Mouse (Mus musculus) cortical plate, adult 2 months (tissue): Measurements from ENCODE around the gene Cys1. TPM values are rescaled to one million over a fixed set of nuclear protein-coding genes. Genes with fewer than 3 reads are reported as not detected.

ENCODE experiments used
- H3K27ac ChIP-seq: fragments of 200-500 bp; 2 replicates; pipeline ENCODE4 v1.5.1; 2012; ENCODE audit warnings: low read length, control low read depth, inconsistent platforms; ENCODE audit not compliant: insufficient read depth
- H3K4me1 ChIP-seq: fragments of 200-500 bp; 2 replicates; pipeline ENCODE4 v1.6.1; 2011; ENCODE audit warnings: low read length; ENCODE audit not compliant: control insufficient read depth, insufficient read depth
- H3K4me3 ChIP-seq: fragments of 200-500 bp; 2 replicates; pipeline ENCODE4 v1.5.1; 2011; ENCODE audit warnings: mild to moderate bottlenecking, low read length, control low read depth; ENCODE audit not compliant: insufficient read depth
- CTCF ChIP-seq: fragments of 200-500 bp; IDR thresholded peaks from 2 replicates; pipeline ENCODE4 v1.5.1; 2011; ENCODE audit warnings: mild to moderate bottlenecking, control low read depth, low read length; ENCODE audit not compliant: insufficient read depth; ENCODE audit errors: extremely low read depth
- POLR2A ChIP-seq: fragments of 200-500 bp; IDR thresholded peaks from 2 replicates; pipeline ENCODE4 v1.6.1; 2011; ENCODE audit warnings: mild to moderate bottlenecking, low read length, control low read depth; ENCODE audit not compliant: insufficient read depth; ENCODE audit errors: extremely low read depth
- polyA plus RNA-seq: library from polyadenylated mRNA; depleted of rRNA; stranded (reverse); fragments of >200 nt; gene quantifications from 2 replicates; pipeline ENCODE4 v1.2.3, GENCODE M21; 2012

The Cys1 gene
- polyA plus RNA-seq, 1 experiment: 13.7 TPM

DNA sequence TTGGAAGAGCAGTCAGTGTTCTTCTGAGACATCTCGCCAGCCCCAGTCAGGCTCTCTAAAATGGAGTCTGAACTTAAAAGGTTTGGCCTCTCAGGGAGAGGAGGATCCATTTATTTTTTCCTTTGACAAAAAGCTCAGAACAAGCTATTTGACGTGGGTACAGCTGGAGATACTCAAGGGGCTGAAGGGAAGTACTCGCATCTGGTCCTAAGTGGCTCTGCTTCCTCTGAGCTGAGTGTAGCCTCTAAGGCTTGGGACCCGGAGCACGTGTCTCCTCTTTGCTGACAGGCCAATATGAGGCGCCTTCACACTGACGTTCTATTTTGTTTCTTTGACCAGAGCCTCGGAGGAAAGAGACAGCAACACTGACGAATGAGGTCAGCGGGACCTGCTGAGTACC, 18.0 kb upstream of the Cys1 start:
- TF ChIP-seq POLR2A (no peak), CTCF (no peak)
- Histone ChIP-seq H3K27ac (no peak overlapping the region), H3K4me1 (no peaks in the 10 kb centered on the region)

DNA sequence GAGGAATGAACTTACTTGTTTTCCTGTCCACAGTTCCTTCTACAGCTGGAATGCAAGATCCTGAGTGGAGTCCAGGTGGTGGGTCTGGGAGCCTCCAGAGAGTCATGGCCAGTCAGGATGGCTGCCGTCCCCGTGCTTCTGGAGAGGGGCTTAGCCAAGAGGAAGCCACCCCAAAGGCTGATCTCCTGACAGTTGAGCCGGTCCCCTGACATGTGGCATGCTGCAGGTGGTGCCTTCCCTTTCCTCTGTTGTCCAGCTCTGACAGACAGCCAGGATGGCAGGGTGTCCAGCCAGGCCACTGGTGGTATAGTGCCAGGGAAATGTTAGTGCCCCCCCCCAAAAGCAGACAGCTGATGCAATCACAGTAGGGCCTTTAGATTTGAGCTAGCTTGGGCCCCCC, 16.9 kb upstream of the Cys1 start:
- no peak overlapping the region for H3K27ac ChIP-seq
- TF ChIP-seq POLR2A (no peak), CTCF (no peak)
- no peak overlapping the region for H3K4me3 ChIP-seq
- H3K4me1 ChIP-seq: no peaks in the 10 kb centered on the region

More for the DNA sequence above, 18.0 kb upstream of the Cys1 start:
- no peak overlapping the region for H3K4me3 ChIP-seq

DNA sequence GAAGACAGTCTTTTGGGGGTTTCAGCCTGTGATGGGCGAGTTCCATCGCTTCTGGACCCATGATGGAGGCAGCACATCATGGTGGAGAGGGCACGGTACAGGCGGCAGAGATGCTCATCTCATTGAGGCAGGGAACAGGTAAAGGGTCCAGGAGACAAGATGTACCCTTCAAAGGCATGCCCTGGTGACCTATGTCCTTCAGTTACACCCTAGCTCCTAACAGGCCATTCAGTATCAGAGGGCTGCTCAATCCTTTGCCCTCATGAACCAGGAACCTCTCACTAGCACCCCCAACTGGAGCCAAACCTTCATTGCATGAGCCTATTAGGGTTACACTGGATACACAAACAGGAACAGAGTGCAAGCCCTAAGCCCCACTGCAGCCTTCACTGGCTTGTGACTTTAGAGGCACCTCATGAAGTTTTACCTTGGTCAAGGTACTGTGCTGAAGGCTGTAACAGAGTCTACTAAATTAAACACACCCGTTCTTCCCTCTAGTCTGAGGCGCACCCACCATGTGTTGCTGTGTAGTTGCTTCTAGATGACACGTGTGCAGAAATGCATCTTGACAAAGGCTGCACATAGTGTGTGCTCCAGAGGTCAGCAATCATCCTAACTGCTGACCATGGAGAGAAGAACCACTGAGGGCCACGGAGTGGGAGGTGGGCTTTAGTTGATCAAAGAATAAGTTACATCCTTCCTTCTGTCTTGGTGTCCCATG, 16.0 kb upstream of the Cys1 start:
- no peak overlapping the region for H3K27ac ChIP-seq
- TF ChIP-seq POLR2A (no peak), CTCF (no peak)
- H3K4me1 ChIP-seq: no peaks in the 10 kb centered on the region

DNA sequence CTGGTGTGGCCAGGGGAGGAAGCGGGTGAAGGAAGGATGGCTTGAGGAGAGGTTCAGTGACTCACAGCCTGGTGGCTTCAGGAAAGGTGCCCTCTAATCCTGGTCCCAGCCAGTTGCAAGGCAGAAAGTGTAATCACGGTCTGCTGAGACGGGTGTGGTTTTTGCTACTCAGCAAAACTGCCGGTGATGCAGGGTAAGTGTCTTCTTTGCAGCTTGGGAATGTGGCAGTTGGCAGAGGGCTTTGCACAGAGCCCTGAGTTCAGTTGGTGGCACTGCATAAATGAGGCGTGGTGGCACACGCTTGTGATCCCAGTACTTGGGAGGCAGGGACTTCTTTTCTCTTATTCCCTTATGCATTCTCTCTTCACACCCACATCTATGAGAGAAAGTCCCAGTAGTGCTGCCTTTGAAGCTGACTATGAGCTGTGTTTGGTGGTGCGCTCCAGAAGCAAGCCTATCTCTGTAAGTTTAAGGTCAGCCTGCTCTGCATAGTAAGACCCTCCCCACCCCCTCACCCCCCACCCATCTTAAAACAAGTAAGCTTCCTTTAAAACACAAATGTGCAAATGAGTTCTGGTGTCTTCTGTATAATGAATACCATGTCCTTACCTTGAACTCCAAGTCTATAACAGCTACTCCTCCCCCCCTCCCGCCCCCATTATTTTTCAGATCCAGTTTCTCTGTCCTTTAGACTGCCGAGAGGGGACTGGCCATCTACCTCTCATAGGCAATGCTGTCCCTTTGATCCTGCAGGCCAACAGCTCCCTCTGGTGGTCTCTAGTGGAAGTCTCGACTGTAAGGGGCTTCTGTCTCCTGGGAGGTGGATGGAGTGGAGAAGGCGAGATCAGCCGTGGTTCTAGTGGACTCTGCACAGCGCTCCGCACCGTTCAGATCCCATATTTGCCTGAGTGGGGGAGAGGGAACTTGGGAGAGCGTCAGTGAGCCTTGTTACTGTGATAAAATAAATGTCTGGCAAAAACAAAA, 15.2 kb upstream of the Cys1 start:
- Histone ChIP-seq H3K4me3 (no peak overlapping the region), H3K27ac (no peak overlapping the region), H3K4me1 (no peaks in the 10 kb centered on the region)
- peak; percentile 96 for TF ChIP-seq CTCF
- no peak for TF ChIP-seq POLR2A

More for the DNA sequence above, 16.0 kb upstream of the Cys1 start:
- H3K4me3 ChIP-seq: no peak overlapping the region

DNA sequence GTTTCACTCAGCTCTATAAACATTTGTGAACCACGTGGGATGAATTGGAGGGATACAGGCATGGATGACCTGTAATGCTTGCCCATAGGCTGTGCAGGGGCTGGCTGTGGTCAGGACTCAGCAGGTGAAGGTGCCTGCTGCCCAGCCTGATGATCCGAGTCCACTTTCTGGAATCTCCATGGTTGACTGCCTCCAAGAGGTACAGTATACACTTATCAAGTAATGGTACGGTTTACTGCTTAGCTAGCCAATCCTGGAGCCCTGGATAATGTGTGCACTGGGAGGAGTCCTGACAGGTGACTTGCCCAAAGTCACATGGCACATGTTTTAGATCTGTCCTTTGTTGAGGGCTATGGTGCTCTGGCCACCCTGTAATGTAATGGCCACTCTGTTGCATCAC, 8.7 kb upstream of the Cys1 start:
- TF ChIP-seq CTCF: no peak
- no peak for TF ChIP-seq POLR2A

DNA sequence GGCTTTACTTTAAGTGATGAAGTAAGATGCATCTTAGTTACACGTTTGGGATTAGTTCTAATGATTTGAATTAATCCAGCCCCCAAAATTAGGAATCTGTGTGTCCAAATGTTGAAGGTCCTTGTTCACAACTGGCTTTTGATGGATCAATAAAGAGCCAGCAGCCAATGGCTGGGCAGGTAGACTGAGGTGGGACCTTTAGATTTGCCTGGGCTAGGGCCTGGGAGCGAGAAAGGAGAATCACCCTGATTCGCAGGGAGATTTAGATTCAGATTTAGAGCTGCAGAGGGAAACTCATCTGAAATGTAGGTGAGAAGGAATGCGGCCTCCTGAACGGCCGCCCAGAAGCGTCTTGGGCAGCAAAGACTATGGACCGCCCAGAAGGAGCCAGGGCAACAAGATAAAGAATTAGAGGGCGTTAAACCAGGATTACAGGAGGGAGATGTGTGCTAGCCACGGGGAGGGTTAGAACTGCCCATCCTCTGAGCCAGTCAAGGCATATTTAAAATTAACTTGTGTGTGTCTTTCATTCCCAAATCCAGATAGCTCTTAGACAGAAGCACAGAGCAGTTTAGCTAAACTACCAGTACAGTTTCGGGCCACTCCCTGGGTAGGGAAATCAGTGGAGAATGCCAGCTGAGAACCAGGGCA, 5.2 kb upstream of the Cys1 start:
- Histone ChIP-seq H3K4me1 (peaks cover 2% of the 10 kb centered on the region), H3K27ac (no peak overlapping the region), H3K4me3 (no peak overlapping the region)
- TF ChIP-seq CTCF: no peak
- no peak for TF ChIP-seq POLR2A

More for the DNA sequence above, 8.7 kb upstream of the Cys1 start:
- Histone ChIP-seq H3K27ac (no peak overlapping the region), H3K4me1 (no peaks in the 10 kb centered on the region), H3K4me3 (no peak overlapping the region)

DNA sequence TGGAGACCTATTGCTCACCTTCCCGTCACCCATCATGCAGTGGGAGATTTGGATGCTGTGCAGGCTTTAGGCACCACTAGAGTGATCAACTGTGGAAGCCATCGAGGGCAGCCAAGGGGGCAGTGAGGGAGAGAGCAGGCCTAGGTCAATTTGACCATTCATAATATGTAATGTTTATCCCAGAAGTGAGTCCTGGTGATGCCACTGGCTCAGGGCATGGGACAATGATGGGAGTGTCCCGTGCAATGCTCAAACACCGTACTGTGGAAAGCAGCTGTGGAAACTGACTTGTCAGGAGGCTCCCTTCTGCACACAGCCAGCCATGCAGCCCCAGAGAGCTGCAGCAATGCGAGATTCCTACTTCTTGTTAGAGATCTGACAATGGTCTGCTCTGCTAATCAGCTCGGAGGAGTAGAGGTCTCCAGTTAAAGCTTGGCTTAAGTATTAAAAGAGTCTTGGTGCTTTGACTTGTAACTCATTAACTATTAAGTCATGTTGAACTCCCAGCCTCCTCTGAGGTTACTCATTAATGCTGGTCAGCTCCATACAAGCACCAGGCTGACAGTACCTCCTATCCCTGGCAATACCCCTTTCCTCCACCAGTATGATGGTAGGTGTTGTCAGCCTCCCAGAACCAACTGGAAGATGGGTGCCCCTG, 4.6 kb upstream of the Cys1 start:
- no peak overlapping the region for H3K27ac ChIP-seq
- H3K4me3 ChIP-seq: no peak overlapping the region
- H3K4me1 ChIP-seq: peaks cover 4% of the 10 kb centered on the region
- TF ChIP-seq CTCF: no peak
- TF ChIP-seq POLR2A: no peak

DNA sequence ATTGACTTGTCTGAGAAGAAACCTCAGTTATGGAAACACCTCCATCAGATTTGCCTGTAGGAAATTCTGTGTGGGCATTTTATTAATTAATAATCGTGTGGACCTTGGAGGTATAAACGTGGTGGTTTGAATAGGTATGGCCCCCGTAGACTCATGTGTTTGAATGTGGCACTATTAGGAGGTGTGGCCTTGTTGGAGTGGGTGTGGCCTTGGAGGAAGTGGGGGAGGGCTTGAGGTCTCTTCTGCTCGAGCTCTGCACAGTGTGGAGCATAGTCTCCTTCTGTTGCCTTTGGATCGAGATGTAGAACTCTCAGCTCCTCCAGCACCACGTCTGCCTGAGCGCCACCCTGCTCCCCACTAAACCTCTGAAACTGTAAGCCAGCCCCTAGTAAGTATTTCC, 1.8 kb upstream of the Cys1 start:
- H3K4me1 ChIP-seq: peaks cover 4% of the 10 kb centered on the region
- TF ChIP-seq CTCF (no peak), POLR2A (no peak)
- H3K4me3 ChIP-seq: no peak overlapping the region
- no peak overlapping the region for H3K27ac ChIP-seq

DNA sequence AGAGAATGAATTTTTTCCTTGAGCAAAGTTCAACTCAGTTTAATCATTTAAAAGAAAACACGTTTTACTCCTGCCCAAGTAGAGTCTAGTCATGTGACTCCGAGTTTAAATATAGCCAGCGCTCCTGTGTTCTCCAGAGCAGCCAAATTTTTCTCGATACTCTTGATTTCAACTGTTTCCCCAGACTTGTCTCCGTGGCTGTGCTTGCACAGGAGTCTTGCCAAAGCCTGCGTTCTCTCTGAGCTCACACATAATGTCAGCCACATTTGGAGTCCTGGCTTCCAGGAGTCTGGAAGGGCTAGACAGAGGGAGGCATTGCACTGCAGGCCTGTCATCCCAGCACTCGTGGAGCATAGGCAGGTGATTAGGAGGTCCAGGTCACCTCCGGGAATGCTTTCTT, 950 bp upstream of the Cys1 start:
- H3K27ac ChIP-seq: no peak overlapping the region
- no peak for TF ChIP-seq POLR2A
- no peak for TF ChIP-seq CTCF

More for the DNA sequence above, 950 bp upstream of the Cys1 start:
- H3K4me3 ChIP-seq: no peak overlapping the region
- peaks cover 4% of the 10 kb centered on the region for H3K4me1 ChIP-seq
